Mouse (Mus musculus) thymus, adult 2 months (tissue): ENCODE data around the gene Dner.

ENCODE experiments used
- CTCF ChIP-seq: fragments of 200-500 bp; IDR thresholded peaks from 2 replicates; pipeline ENCODE4 v1.5.1; 2012; ENCODE audit warnings: mild to moderate bottlenecking, control low read depth, low read length, moderate library complexity, borderline replicate concordance; ENCODE audit not compliant: control insufficient read depth, poor library complexity, insufficient read depth; ENCODE audit errors: extremely low read depth
- POLR2A ChIP-seq: fragments of 200-500 bp; IDR thresholded peaks from 2 replicates; pipeline ENCODE4 v1.6.1; 2012; ENCODE audit warnings: mild to moderate bottlenecking, low read length, control low read depth, moderate library complexity; ENCODE audit not compliant: control insufficient read depth, poor library complexity, insufficient read depth; ENCODE audit errors: extremely low read depth

DNA sequence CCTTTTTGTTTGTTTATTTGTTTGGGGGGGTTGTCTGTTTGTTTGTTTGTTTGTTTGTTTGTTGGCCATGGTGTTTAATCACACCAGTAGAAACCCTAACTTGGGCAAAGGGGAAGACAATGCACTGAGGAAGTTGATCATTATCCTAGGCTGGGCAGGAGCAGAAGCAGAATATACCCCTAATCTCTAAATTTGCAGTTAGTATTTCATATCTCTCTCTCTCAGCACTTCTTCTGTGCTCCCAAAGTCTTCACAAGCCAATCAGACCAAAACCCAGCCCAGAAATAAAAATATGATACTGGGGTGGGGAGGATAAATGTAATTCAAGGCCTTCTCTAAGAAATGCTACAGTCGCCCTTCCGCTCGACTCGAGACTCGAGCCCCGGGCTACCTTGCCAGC is 4.2 kb upstream of the Dner start:
- no peak for TF ChIP-seq CTCF
- TF ChIP-seq POLR2A = no peak
